Mouse (Mus musculus) embryonic fibroblast, embryonic 13.5 days (primary cell): ENCODE results near the gene Mrpl21. TPM values are rescaled to one million over a fixed set of nuclear protein-coding genes. Genes with fewer than 3 reads are reported as not detected.

Experiments used
- H3K27ac ChIP-seq: 2 replicates; pipeline ENCODE4 v1.5.1; 2012; ENCODE audit warnings: low read length, control low read depth, inconsistent platforms; ENCODE audit not compliant: insufficient read depth
- H3K4me1 ChIP-seq: 2 replicates; pipeline ENCODE4 v1.6.1; 2011; ENCODE audit warnings: low read length; ENCODE audit not compliant: control insufficient read depth, insufficient read depth
- H3K4me3 ChIP-seq: 2 replicates; pipeline ENCODE4 v1.5.1; 2011; ENCODE audit warnings: mild to moderate bottlenecking, control low read depth, low read length; ENCODE audit not compliant: insufficient read depth
- CTCF ChIP-seq: IDR thresholded peaks from 2 replicates; pipeline ENCODE4 v1.5.1; 2011; ENCODE audit warnings: mild to moderate bottlenecking, control low read depth, low read length, moderate library complexity, borderline replicate concordance; ENCODE audit not compliant: insufficient read depth
- POLR2A ChIP-seq: IDR thresholded peaks from 2 replicates; pipeline ENCODE4 v1.6.1; 2011; ENCODE audit warnings: low read depth, mild to moderate bottlenecking, control low read depth, low read length, moderate library complexity
- polyA plus RNA-seq: library from polyadenylated mRNA; stranded (reverse); fragments of >200 nt; gene quantifications from 2 replicates; pipeline ENCODE4 v1.2.4, GENCODE M21; 2011; ENCODE audit warnings: low read depth; ENCODE audit not compliant: missing spikeins, insufficient read length

Gene Mrpl21
- polyA plus RNA-seq, 1 experiment, result 47.9 TPM

DNA sequence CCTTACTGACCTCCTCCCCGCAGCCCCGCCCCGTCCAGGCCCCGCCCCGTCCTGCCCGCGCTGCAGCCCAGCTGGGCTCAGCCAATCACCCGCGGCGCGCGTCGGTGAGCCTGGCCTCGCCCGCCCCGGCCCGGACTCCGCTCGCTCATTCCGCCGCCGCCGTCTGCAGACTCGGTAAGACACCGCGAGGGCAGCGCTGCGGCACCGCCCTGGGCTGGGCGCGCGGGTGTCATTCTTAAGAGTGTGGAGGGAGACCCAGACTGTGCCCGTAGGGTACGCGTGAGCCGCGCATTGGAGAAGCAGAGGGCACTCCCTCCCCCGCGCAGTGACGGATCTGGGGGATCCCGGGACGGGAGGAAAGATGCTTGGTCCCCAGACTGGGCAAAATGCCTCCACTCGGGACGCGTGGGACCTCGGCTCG lies 40.5 kb downstream of the Mrpl21 start:
- peaks cover 3% of the 10 kb centered on the region for H3K4me1 ChIP-seq
- peak overlapping the region; percentile 62 for H3K4me3 ChIP-seq
- TF ChIP-seq POLR2A (peak; percentile 87), CTCF (no peak)
- peak overlapping the region; percentile 32 for H3K27ac ChIP-seq

- H3K27ac ChIP-seq, result peak overlapping the region; percentile 86
Observed at GRCm38 (mm10) chr19:3323753-3324270, 41.1 kb downstream of the Mrpl21 start.

GRCm38 (mm10) chr19:3324271-3324811 lies 41.6 kb downstream of the Mrpl21 start:
- peak overlapping the region; percentile 86 for H3K27ac ChIP-seq

More at GRCm38 (mm10) chr19:3323753-3324270, 41.1 kb downstream of the Mrpl21 start:
- TF ChIP-seq POLR2A (peak; percentile 35; the same call in 1 of the 2 replicates), CTCF (no peak)
- Histone ChIP-seq H3K4me1 (peaks cover 3% of the 10 kb centered on the region), H3K4me3 (peak overlapping the region; percentile 55)

DNA sequence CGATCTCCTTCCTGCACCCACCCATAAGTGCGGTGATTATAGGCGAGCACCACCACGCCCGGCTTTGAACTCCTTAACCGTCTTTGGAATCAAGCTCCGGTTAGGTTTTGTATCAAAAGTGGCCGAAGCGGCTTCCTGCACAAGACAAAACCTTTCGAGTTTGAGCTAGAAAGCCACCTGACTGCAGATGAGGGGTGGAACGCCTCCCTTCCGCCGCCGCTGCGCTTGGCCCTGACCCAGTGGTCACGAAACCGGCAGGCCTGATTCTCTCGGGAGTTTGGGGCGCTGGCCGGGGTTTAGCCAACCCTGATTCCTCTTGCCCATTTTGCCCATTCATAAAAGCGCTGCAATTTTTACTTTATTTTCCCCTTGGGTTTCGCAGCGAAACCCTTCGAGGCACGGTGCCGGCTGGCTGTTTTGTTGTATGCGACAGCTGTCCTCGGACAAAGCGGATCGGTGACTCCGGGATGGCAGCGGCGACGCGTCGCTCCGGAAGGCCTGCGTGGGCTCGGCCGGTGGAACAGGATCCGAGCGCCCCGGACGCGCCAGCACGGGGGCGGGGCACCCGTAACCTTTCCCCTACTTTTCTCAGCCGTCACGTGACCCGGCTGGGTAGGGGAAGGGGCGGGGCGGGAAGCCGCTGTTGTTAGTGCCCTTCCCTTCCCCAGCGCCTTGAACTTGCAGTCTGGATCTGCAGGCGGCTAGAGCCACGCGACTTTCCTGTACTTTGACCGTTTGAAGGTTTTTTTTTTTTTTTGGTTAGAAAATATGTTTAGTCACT lies 42.4 kb downstream of the Mrpl21 start:
- Histone ChIP-seq H3K4me1 (peaks cover 3% of the 10 kb centered on the region), H3K27ac (peak overlapping the region; percentile 89), H3K4me3 (peak overlapping the region; percentile 55)
- TF ChIP-seq POLR2A (peak; percentile 60), CTCF (no peak)

More at GRCm38 (mm10) chr19:3324271-3324811, 41.6 kb downstream of the Mrpl21 start:
- TF ChIP-seq CTCF (no peak), POLR2A (peak; percentile 34)
- H3K4me1 ChIP-seq, result peaks cover 3% of the 10 kb centered on the region
- H3K4me3 ChIP-seq, result peak overlapping the region; percentile 55

GRCm38 (mm10) chr19:3325771-3326478 lies 43.2 kb downstream of the Mrpl21 start:
- Histone ChIP-seq H3K27ac (peak overlapping the region; percentile 89), H3K4me3 (peak overlapping the region; percentile 30), H3K4me1 (peaks cover 3% of the 10 kb centered on the region)
- TF ChIP-seq POLR2A (no peak), CTCF (no peak)

GRCm38 (mm10) chr19:3326479-3327047 lies 43.9 kb downstream of the Mrpl21 start:
- Histone ChIP-seq H3K4me1 (peaks cover 3% of the 10 kb centered on the region), H3K27ac (no peak overlapping the region), H3K4me3 (no peak overlapping the region)
- no peak for TF ChIP-seq POLR2A
- TF ChIP-seq CTCF, result no peak

DNA sequence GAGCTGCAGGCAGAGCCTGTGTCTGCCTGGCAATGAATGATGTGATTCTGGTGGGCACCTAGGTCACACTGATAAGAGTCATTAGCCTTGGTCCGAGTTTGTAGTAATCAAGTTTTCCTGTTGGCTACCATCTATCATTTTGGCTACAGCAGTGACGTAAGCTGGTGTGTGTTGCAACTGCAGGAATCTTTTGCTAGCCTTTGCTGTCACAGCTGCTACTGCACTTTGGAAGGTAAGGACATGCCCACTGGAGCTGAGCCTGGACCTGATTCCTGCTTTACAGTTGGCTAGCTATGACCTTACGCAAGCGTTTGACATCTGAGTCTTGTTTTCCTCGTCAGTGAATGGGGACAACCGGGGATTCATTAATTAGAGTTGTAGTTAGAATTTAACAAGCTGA lies 50.5 kb downstream of the Mrpl21 start:
- Histone ChIP-seq H3K27ac (no peak overlapping the region), H3K4me3 (no peak overlapping the region), H3K4me1 (peaks cover 5% of the 10 kb centered on the region; the same call in 1 of the 2 replicates)
- TF ChIP-seq POLR2A (no peak), CTCF (no peak)

DNA sequence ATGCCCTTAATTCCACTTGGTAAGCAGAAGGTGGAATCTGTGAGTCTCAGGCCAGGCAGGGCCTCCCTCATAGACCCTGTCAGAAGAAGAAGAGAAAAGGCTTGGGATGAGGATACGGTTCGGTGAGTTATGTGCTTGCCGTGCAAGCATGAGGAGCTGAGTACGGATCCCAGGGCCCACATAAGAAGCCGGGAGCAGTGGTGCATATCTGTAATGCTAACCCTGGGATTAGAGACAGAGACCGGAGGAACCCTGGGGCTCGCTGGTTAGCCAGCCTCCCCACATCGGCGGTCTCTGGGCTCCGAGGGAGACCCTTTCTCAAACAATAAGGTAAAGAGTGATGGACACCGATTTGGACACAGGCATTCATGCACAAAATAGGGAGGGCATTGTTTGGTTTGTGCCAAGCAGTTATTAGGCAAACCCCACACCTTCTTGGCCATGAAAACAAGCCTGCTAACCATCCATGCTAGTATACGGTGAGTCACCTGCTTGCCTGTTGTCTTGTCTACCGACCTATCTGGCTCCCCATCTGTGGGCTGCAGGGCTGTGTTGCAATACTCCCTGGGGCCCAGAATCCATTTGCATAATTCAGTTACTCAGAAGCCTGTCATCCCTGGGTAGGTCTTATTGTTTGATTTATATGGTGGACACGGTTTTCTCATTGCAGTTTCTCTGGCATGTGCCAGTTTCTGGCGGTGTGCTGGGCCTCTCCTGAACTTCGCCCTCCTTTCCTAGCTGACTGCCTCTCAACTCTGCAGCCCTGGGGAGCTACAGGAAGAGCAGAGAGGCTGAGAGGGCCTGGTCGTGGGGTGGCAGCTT lies 51.2 kb downstream of the Mrpl21 start:
- TF ChIP-seq CTCF, result no peak
- no peak for TF ChIP-seq POLR2A
- Histone ChIP-seq H3K27ac (no peak overlapping the region), H3K4me3 (no peak overlapping the region), H3K4me1 (peaks cover 5% of the 10 kb centered on the region; the same call in 1 of the 2 replicates)
